Mouse (Mus musculus): ENCODE measurements at regions not wholly inside any gene's neighbourhood (a gene's known extent, or its start where the extent isn't known, plus 50 kb on each side); places are given as distances from the start of the nearest gene placed in this dataset.

- H3K9ac ChIP-seq (replicated peaks): no peak overlapping the region
- H3K4me2 ChIP-seq (replicated peaks): no peak overlapping the region
- no peaks in the 10 kb centered on the region for H3K36me3 ChIP-seq
- H3K4me3 ChIP-seq: no peak overlapping the region
- no peaks in the 10 kb centered on the region for H3K9me3 ChIP-seq
- H3K27me3 ChIP-seq: no peaks in the 10 kb centered on the region
- ATAC-seq (replicated peaks): no peak
- WGBS: 40% methylated on average over 3 of the region's 3 CpGs
- H3K4me1 ChIP-seq: no peaks in the 10 kb centered on the region
- H3K27ac ChIP-seq (replicated peaks): no peak overlapping the region
Measured at GRCm38 (mm10) chr1:106483008-106483407, 231.1 kb downstream of the Bcl2 start.

- no peak overlapping the region for H3K4me3 ChIP-seq
- no peaks in the 10 kb centered on the region for H3K4me1 ChIP-seq
- no peak overlapping the region for H3K27ac ChIP-seq (replicated peaks)
- 70% methylated on average over 7 of the region's 7 CpGs for WGBS
- H3K4me2 ChIP-seq (replicated peaks): no peak overlapping the region
- no peaks in the 10 kb centered on the region for H3K27me3 ChIP-seq
- no peak; the same call in 1 of the 2 replicates for ATAC-seq (replicated peaks)
- H3K9ac ChIP-seq (replicated peaks): no peak overlapping the region
- H3K36me3 ChIP-seq: no peaks in the 10 kb centered on the region
- no peaks in the 10 kb centered on the region for H3K9me3 ChIP-seq
Measured at GRCm38 (mm10) chr1:106477670-106478355, 236.3 kb downstream of the Bcl2 start.

GRCm38 (mm10) chr1:106468021-106468420 lies 246.1 kb downstream of the Bcl2 start:
- H3K36me3 ChIP-seq: no peaks in the 10 kb centered on the region
- H3K4me2 ChIP-seq (replicated peaks): no peak overlapping the region
- no peaks in the 10 kb centered on the region for H3K4me1 ChIP-seq
- WGBS: 88% methylated on average over 9 of the region's 9 CpGs
- H3K27ac ChIP-seq (replicated peaks): no peak overlapping the region
- H3K27me3 ChIP-seq: no peaks in the 10 kb centered on the region
- H3K4me3 ChIP-seq: no peak overlapping the region
- no peaks in the 10 kb centered on the region for H3K9me3 ChIP-seq
- no peak overlapping the region for H3K9ac ChIP-seq (replicated peaks)
- no peak for ATAC-seq (replicated peaks)

GRCm38 (mm10) chr1:106466644-106467043 lies 247.4 kb downstream of the Bcl2 start:
- WGBS: 88% methylated on average over 4 of the region's 4 CpGs
- Histone ChIP-seq H3K4me3 (no peak overlapping the region), H3K27ac (replicated peaks) (no peak overlapping the region), H3K4me2 (replicated peaks) (no peak overlapping the region), H3K36me3 (no peaks in the 10 kb centered on the region), H3K9ac (replicated peaks) (no peak overlapping the region), H3K4me1 (no peaks in the 10 kb centered on the region), H3K9me3 (no peaks in the 10 kb centered on the region), H3K27me3 (no peaks in the 10 kb centered on the region)
- no peak for ATAC-seq (replicated peaks)

- no peaks in the 10 kb centered on the region for H3K4me1 ChIP-seq
- H3K4me2 ChIP-seq (replicated peaks): no peak overlapping the region
- no peak overlapping the region for H3K9ac ChIP-seq (replicated peaks)
- no peaks in the 10 kb centered on the region for H3K27me3 ChIP-seq
- peak; percentile 60; the same call in 1 of the 2 replicates for ATAC-seq (replicated peaks)
- WGBS: 39% methylated on average over 8 of the region's 8 CpGs
- no peaks in the 10 kb centered on the region for H3K9me3 ChIP-seq
- H3K27ac ChIP-seq (replicated peaks): no peak overlapping the region
- no peaks in the 10 kb centered on the region for H3K36me3 ChIP-seq
- H3K4me3 ChIP-seq: no peak overlapping the region
Measured at GRCm38 (mm10) chr1:106465977-106466302, 248.1 kb downstream of the Bcl2 start.

GRCm38 (mm10) chr1:106465243-106465976 lies 248.7 kb downstream of the Bcl2 start:
- no peak overlapping the region for H3K27ac ChIP-seq (replicated peaks)
- H3K4me1 ChIP-seq: no peaks in the 10 kb centered on the region
- ATAC-seq (replicated peaks): no peak

GRCm38 (mm10) chr1:106464726-106465125 lies 249.3 kb downstream of the Bcl2 start:
- no peak overlapping the region for H3K27ac ChIP-seq (replicated peaks)
- 0% methylated on average over 2 of the region's 2 CpGs for WGBS

More at GRCm38 (mm10) chr1:106465243-106465976, 248.7 kb downstream of the Bcl2 start:
- Histone ChIP-seq H3K9ac (replicated peaks) (no peak overlapping the region), H3K4me2 (replicated peaks) (no peak overlapping the region), H3K4me3 (no peak overlapping the region), H3K27me3 (no peaks in the 10 kb centered on the region), H3K36me3 (no peaks in the 10 kb centered on the region), H3K9me3 (no peaks in the 10 kb centered on the region)
- WGBS: 41% methylated on average over 4 of the region's 4 CpGs

GRCm38 (mm10) chr1:106462595-106462994 lies 251.5 kb downstream of the Bcl2 start:
- Histone ChIP-seq H3K36me3 (no peaks in the 10 kb centered on the region), H3K4me3 (no peak overlapping the region), H3K4me1 (no peaks in the 10 kb centered on the region), H3K27me3 (no peaks in the 10 kb centered on the region), H3K4me2 (replicated peaks) (no peak overlapping the region), H3K9me3 (no peaks in the 10 kb centered on the region), H3K27ac (replicated peaks) (no peak overlapping the region), H3K9ac (replicated peaks) (no peak overlapping the region)
- no peak for ATAC-seq (replicated peaks)

More at GRCm38 (mm10) chr1:106464726-106465125, 249.3 kb downstream of the Bcl2 start:
- H3K4me2 ChIP-seq (replicated peaks): no peak overlapping the region
- H3K4me1 ChIP-seq: no peaks in the 10 kb centered on the region
- H3K36me3 ChIP-seq: no peaks in the 10 kb centered on the region
- no peaks in the 10 kb centered on the region for H3K9me3 ChIP-seq
- no peaks in the 10 kb centered on the region for H3K27me3 ChIP-seq
- ATAC-seq (replicated peaks): 0 out of 2 replicates have a peak, but pooled peaks have one; percentile 57
- H3K4me3 ChIP-seq: no peak overlapping the region
- no peak overlapping the region for H3K9ac ChIP-seq (replicated peaks)

GRCm38 (mm10) chr1:106462112-106462511 lies 252.0 kb downstream of the Bcl2 start:
- no peak overlapping the region for H3K9ac ChIP-seq (replicated peaks)
- no peaks in the 10 kb centered on the region for H3K27me3 ChIP-seq
- H3K27ac ChIP-seq (replicated peaks): no peak overlapping the region
- no peak for ATAC-seq (replicated peaks)
- H3K9me3 ChIP-seq: no peaks in the 10 kb centered on the region
- H3K4me2 ChIP-seq (replicated peaks): no peak overlapping the region
- no peaks in the 10 kb centered on the region for H3K4me1 ChIP-seq
- 92% methylated on average over 1 of the region's 1 CpGs for WGBS
- H3K36me3 ChIP-seq: no peaks in the 10 kb centered on the region
- no peak overlapping the region for H3K4me3 ChIP-seq

GRCm38 (mm10) chr1:106460957-106461356 lies 253.1 kb downstream of the Bcl2 start:
- Histone ChIP-seq H3K9ac (replicated peaks) (no peak overlapping the region), H3K9me3 (no peaks in the 10 kb centered on the region), H3K27me3 (no peaks in the 10 kb centered on the region), H3K4me3 (no peak overlapping the region), H3K27ac (replicated peaks) (no peak overlapping the region), H3K4me2 (replicated peaks) (no peak overlapping the region), H3K36me3 (no peaks in the 10 kb centered on the region), H3K4me1 (no peaks in the 10 kb centered on the region)
- no peak for ATAC-seq (replicated peaks)
- 85% methylated on average over 2 of the region's 2 CpGs for WGBS

GRCm38 (mm10) chr1:106449795-106450194 lies 264.3 kb downstream of the Bcl2 start:
- no peak for ATAC-seq (replicated peaks)
- Histone ChIP-seq H3K4me3 (no peak overlapping the region), H3K4me2 (replicated peaks) (no peak overlapping the region), H3K9me3 (no peaks in the 10 kb centered on the region), H3K27ac (replicated peaks) (no peak overlapping the region), H3K27me3 (no peaks in the 10 kb centered on the region), H3K4me1 (no peaks in the 10 kb centered on the region), H3K9ac (replicated peaks) (no peak overlapping the region), H3K36me3 (no peaks in the 10 kb centered on the region)
- 79% methylated on average over 2 of the region's 2 CpGs for WGBS

Measured in forebrain, embryonic 15.5 days (tissue).